Mouse (Mus musculus) skeletal muscle tissue, adult 2 months (tissue): ENCODE data around the gene Atg7.

ENCODE experiments used
- DNase-seq: peaks from one replicate; pipeline ENCODE4 v3.0.0-alpha.2; 2012; ENCODE audit warnings: low read depth, low spot score

Gene Atg7

GRCm38 (mm10) chr6:114901321-114901824, 258.5 kb downstream of the Atg7 start:
- no peak for DNase-seq

- DNase-seq: no peak
Measured at GRCm38 (mm10) chr6:114901921-114902320, 259.0 kb downstream of the Atg7 start.

GRCm38 (mm10) chr6:114904233-114904632, 261.3 kb downstream of the Atg7 start:
- DNase-seq: no peak

- DNase-seq: no peak
Measured at GRCm38 (mm10) chr6:114904818-114905217, 261.9 kb downstream of the Atg7 start.

- DNase-seq: no peak
Measured at GRCm38 (mm10) chr6:114905253-114906028, 262.5 kb downstream of the Atg7 start.

- DNase-seq: no peak
Measured at GRCm38 (mm10) chr6:114906209-114906608, 263.3 kb downstream of the Atg7 start.

- DNase-seq: no peak
Measured at GRCm38 (mm10) chr6:114907459-114907858, 264.6 kb downstream of the Atg7 start.

GRCm38 (mm10) chr6:114909801-114910200, 266.9 kb downstream of the Atg7 start:
- no peak for DNase-seq
